Mouse (Mus musculus) cerebellum, adult 11 months (tissue): ENCODE data around the gene Rarb.

Experiments
- DNase-seq: peaks from one replicate; pipeline ENCODE4 v3.0.0; 2022

Gene Rarb

DNA sequence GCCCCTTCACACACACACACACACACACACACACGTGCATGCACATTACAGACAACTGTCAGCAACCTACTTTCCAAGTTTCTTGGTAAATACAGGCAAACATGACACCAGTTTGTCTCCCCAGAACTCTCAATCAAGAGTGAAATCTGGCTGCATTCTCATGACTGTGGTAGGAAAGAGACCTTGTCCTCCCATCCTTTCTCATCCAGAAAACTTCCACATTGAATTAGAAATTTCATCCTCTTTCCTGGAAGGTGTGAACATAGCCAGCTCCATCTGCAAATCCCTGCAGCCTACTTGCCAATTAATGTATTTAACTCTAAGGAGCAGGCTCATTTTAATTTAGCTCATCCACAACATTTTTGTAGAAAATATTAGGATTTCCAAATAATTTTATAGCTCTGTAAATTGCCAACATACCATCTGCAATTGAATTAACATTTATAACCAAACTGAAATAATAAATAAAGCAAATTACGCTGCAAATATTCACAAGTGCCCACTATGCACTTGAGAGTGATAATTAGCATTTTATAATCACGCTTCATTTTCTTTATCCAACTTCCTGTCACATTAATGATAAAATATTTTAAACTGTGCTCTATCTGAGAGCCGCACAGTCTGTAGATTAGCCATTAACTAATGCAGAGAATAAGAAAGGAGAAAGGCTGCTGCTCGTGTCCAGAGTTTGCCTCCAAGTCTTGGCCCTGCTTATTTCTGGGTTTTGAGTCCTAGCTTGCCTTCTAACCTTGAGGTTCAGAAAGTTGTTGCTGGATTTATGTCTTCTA is 293.6 kb downstream of the Rarb start:
- DNase-seq = no peak

DNA sequence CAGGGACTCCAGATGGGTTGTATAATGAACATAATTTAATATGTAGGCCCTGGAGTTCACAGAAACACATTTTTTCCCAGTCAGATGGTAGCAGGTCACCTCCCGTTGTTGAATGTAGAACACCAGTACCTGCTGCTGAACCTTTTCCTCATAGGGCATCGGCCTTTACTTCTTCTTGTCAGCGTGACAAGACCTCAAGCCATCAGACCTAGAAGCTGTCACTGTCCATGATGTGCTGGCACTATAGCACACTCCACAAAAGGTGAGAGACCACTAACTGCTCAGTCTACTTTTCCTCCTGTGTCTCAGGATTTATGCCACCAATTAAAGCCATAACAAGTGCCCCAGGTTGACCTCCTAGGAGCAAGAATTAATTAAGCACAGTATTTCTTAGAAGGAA is 296.1 kb downstream of the Rarb start:
- DNase-seq = no peak

DNA sequence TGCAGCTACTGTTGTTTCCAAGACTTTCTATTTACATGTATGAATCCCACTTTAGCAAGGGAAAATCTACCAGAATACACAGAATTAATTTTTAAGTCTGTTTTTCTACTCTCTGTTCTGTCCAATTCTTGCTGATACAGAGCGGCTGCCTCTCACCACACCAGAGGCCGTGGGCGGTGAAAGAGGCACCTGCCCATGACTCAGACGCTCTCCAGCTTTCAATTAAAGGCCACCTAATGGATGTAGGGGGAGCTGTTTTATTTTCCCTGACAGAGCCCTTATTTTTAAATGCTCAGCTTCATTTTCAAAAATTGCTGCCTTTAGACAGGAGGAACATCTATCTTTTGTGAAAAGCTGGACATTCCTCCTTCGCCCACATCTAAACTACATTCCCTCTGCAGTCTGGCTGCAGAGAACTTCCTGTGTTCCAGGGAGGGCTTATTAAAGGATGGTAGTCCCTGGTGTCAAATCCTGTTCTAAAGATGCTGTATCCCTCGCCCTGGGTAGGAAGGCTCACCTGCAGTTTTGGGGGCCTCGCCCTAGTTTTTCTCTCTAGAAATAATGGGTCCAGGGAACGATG is 299.3 kb downstream of the Rarb start:
- DNase-seq = no peak

DNA sequence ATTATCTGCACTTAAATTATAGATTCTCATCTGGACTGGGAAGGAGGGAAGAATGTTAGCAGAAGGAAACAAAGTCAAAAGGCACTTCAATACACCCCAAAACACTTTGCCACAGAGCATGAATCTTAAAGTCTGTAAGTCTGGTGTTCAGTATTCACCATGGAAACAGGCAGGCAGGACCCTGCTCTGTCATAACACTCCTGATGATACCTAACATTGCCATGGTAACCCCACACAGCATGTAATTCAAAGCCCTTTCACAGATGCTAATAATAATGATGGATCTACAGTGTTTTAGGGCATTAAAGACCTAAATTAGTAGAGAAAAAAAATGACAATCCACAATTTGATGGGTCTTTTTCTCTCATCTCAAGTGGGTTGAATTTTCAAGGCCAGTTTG is 301.0 kb downstream of the Rarb start:
- DNase-seq = no peak

DNA sequence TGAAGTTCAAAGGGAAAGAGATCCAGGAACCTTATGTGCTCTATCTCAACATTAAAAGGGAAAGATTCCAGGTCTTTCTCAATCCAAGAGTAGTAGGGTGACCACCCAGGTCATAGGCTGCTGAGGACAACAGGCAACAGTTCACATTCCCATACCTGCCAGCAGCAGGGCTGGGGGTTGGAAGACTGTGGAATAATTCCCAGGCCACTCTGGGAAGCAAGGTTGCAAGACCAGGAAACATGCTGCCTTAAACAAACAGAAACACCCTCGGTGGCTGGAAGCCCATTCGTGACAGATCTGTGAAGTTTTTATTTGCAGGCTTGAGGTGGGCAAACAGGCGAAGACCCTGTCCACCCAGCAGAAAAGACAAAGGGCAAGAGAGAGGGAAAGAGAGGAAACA is 303.2 kb downstream of the Rarb start:
- no peak for DNase-seq

DNA sequence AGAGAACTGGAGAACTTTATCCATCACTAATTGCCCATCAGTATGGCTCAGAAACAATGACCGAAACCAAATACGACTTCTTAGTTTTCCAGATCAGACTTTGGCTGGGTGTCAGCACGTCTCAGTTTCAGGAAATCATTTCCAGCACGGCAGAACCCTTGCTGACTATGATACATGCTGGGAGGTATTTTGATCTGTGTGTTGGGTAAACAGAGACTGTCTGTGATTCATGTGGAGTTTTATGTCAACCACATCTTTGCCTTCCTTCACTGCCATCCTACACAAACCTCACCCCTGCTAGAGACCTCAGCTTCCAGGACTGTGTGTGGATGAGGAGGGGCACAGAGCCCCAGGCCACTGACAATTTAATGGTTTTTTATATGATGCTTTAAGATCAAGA is 308.4 kb downstream of the Rarb start:
- no peak for DNase-seq

DNA sequence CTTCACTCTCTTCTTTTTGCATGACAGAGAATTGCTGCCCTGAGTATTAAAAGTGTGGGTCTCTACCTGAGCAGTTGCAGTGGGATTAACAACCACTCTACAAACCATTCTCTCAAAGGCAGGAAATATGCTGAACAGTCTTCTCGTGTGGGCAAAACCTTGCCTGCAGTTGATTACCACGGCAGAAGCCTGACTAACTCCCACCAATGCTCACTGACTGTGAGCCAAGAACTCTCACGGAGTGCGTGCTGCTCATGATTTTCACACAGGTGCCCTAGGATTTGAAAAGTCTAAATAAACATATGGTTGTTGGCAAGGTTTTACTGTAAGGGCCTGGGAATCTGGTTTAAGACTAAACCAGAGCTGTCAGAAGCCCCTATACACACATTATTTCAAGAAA is 309.1 kb downstream of the Rarb start:
- DNase-seq = no peak

DNA sequence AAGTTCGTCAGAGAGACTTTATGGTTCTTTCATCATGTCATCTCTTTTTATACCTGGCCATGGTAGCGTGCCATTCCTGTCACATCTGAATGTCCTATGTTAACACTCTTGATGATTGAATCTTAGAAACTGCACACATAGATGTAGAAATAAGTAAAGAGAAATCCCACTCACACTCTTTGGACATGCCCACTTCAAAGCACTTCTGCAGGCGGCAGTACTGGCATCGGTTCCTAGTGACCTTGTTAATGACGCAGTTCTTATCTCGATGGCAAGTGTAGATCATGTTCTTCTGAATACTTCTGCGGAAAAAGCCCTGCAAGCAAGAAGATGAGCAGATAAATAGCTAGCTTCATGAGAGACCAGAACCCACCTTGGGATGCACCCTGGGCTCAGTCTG is 310.2 kb downstream of the Rarb start:
- DNase-seq = no peak

DNA sequence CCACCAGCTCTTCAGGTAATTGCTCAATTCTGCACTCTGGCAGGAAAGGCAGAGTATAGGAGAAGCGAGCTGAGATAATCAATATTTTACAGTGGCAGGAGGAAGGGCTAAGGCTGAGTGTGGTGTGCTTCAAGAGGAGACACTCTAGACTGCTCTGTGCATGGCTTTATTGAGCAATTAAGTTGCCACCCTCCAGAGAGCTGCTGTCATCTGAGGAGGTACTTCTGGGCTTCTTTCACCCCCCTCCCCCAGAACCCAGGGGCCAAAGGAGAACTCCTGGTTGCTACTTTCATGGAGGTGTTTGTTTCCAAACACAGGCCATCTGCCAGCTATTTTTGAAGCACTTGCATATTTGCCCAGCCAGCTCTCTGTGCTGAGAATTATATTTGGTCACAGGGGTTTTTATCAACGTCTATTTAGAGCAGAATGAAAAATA is 321.7 kb downstream of the Rarb start:
- no peak for DNase-seq

DNA sequence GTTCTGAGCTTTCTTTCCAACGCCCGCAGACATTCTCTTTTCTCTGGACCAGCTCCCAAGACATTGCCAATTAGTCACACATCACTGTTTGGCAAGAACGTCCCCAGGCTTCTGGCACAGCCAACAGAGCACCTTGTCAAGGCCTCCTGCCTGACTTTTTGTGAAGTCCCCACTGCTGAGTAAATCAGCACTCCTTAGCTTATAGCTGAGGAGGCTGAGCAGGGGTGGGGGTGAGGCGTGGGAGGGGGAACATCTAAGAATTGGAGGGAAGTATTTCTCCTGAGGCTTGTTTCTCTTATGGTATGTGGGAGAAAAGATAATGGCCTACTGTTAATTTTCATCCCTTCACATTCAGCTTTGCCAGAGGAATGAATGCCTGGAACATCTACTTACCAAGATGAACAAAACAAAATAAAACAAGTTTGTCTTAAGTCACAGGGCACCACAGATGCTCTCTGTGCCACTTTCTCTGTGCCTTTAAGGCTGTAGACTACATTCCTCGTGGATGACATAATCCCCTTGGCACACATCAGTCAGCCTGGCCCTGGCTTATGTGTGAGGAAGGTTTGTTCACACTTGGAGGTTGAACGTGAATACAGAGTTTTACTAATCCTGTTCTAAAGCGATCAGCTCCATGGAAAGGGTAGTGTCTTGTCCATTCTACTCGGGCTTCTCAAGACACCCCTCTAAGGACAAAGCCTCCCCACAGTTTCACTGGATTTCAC is 335.1 kb downstream of the Rarb start:
- DNase-seq = no peak

DNA sequence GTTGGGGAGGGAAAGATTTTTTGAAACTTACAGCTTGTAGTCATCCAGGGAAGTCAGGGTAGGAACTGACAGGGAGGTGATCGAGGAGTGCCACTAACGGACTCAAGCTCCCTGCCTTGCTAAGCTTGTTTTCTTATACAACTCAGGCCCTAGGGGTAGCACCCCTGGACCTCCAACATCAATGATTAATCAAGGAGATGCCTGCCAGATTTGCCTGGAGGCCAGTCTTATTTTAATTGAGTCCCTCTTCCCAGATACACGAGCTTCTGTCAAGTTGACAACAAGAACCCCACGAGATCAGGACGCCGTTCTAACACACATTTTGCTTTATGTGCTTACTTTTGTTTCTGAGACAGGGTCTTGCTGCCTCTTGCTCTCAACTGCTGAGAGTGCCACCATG is 338.3 kb downstream of the Rarb start:
- DNase-seq = no peak

DNA sequence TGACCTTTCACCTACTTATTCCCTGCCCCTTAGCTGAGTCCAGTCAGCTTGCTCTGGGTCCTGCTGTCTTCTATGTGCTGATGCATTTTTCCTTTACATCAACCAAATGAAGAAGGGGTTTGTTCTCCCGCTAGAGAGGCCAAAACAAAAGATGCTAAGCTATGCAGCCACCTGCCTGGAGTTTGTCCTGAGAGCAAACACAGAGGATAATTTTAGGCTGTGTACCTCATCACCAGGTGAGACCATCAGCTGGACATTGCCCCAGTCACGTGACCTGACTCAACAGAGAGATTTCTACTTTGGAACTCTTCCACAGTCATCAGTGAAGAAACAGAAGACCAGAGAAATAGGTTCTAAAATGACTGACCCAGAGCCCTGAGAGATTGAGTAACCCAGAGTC is 339.4 kb downstream of the Rarb start:
- no peak for DNase-seq

DNA sequence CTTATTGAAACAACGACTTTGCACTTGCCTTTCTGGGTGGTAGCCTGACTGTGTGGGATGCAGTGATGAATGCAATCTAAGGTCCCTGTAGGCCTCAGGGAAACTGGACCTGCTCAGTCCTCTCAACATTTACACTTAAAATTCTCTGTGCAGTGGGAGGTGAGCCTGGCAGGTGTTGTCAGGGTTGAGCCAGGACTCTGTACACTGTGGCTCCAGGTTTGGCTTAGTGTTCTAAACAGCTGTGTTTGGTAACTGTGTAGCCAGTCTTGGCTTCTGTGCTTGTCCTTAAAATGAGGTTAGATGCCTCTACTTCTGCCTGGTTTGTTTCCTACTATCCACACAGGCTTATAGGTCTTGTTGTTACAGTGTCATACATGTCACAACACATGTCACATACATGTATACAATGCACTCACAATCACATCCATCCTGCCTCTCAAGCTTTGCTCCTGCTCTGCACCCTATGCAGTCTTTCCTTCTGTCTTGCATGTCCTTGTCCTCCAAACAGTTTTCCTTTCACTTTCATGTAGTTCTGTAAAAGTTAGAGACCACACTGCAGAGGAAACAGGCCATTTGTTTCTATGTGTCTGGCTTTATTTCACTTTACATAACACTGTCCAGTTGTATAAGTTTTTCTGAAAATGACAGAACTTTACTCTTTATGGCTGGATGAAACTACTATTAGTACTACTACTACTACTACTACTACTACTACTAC is 340.2 kb downstream of the Rarb start:
- DNase-seq = no peak

DNA sequence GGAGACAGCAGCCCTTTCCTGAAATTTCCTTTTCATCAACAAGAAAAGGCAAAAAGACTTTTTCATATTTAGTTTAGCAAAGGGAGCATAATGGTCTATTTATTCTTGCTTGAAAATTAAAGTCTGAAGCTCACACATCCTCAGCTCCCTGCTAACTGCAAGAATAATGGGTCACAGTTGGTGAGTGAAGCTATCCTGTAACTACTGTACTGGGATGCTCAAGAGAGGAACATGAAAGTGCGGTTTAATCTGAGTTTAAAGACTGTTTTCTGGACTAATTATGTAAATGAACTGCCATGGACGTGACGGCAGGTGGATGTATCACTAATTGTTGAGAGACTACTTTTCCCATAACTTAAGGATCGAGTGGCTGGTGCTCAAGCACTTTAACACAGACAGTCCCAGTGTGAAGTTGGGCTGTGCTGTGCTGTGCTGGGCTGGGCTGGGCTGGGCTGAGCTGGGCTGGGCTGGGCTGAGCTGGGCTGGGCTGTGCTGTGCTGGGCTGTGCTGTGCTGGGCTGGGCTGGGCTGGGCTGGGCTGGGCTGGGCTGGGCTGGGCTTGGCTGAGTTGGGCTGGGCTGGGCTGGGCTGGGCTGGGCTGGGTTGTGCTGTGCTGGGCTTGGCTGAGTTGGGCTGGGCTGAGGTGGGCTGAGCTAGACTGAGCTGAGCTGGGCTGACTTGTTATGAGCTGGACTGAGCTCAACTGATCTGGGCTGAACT is 370.5 kb downstream of the Rarb start:
- no peak for DNase-seq

DNA sequence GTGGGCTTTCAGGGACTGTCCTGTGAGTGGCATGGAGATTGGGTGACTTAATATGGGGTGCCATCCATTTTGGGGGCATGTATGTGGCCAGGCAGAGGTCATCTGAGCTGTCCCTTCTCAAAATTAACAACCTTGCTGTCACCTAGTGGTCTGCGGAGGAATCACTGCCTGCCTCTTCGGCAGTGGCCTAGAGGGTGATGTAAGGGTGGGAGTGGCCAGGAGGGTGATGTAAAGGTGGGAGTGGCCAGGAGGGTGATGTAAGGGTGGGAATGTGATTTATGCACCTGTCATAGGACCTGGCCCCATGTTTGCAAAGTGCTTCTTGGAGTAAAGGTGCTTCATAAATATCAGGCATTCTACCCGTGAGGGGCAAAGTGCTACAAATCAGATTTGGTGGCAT is 371.4 kb downstream of the Rarb start:
- no peak for DNase-seq

DNA sequence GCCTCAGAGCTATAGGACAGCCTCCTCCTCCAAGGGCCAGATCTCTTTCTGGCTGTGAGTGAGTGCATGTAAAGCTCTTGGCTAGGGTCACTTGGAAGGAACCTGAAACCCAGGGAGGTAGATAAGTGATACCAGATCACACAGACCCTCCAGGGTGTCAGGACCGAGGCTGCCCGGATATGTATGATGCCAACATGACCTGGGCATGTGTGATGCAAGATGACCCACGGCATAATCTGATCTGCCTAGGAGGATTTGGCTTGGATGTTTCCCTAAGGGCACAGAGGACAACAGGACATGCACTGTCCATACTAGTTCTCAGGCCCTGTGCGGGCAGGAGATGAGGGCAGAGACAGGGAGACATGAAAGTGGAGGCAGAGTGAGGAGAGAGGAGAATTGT is 374.1 kb downstream of the Rarb start:
- DNase-seq = no peak

DNA sequence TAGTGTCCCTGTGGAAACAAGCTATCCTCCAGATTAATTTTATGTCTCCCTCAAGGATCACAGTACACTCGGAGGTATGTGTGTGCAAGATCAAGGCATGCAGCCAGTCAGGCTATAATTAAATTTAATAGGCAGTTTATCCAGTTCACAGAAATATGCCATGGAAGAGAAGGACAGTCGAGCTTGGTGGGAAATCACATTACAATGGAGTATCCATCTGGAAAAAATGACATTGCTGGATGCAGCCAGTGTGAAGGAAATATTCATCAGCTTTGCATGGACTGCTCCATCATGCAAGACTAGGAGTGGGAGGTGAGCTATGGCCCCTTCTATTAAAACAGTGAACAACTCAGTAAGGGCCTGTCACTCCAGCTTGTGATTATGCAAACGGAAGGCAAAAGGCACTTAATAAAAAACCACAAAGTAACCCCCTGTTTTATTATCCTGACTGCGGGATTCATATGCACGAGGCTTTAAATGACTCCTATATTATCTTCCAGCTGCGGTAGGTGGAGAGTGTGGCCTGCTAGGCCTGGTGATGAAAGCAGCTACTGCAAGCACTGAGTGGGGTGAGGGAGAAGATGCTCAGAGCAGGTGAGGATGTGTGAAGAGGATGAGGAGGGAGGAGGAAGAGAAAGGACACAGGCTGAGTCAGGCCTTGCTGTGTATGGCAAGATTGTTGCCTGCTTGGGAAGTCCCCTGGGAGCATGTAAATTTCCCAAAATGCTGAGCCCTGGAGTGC is 379.4 kb downstream of the Rarb start:
- no peak for DNase-seq

DNA sequence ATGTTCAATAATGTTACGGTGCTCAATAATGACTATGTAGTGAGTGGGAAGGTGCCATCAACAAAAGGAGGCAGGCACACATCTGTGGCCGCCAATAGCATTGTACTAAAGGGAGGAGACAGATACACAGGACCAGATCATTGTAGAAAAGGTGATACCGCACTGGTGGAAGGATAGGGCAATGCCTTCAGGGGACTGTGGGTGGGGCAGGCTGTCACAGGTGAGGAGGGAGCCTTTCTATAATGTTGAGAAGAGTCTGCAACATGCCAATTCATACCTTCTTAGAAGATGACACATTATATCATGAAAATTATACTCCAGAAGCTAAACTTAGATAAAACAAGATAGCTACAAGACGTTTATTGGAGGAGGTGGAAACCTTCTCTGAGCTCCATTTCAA is 381.6 kb downstream of the Rarb start:
- DNase-seq = no peak

DNA sequence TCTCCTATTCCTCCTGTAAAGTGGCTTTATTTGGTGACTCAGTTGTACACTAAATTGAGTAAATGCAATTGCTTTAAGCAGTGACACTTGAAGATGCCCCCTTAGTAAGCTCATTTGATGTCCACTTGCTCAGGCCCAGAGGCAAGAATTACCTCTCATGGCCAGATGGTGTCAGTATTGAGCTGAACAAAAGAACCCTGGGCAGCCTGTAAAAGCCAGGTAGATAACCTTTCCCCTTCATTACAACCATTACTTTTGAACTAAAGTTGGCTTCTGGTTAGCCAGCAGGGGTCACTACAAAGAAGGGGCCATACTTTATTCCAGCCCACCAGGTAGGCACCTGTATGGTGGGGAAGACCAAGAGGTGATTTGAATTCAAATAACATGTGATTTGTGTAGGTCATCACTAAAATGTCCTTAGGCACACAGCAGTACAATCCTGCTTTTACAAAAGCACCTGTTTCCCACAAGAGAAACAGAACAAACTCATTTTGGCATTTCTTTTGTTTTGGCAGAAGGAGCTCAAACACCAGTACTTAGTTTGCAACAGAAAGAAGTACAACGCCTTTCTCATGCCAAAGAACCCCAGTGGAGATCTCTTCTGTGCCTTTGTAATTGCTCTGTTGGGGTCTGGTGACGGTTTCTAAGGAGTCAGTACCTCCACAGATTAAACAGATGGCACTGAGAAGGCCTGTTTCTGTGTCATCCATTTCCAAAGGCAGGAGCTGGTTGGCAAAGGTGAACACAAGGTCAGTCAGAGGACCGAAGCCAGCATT is 384.4 kb downstream of the Rarb start:
- DNase-seq = peak; percentile 37

DNA sequence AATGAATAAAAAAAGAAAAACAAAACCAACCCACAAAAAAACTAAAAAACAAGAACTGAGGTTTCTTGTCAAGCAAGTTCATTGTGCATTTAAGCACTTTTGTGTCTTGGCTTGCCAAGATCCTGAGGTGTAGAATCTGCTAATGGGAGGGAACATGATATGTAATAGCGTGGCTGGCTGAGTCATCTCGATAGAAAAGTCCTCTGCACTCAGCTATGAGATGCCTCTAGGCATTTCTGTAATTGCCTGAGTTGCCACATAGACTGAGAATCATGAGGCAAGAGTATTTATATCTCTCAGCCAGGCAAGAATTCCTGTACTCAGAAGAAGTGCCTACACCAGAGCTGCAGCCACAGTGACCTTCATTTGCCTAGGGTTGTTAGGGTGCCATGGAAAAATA is 385.8 kb downstream of the Rarb start:
- DNase-seq = no peak

DNA sequence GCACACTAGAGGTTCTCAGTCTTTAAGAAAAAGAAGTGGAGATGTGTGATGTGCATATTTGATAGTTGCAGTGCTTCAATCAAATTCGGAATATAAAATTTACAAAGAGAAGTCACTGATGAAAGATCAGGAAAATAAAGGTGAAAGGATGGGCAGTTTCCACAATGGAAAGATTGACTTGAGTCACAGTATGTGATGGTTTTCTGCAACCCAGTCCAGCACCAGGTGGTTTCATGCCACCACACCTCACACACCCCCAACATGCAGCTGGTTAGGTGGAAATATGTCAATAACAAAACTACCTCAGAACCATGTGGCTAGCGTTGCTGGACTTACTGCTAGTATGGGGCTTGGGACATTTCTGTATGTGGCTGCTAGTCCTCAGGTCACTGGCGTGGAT is 386.4 kb downstream of the Rarb start:
- no peak for DNase-seq
